Mouse (Mus musculus) kidney, postnatal 4 days (tissue): ENCODE results near the gene Arhgap31.

ENCODE experiments used
- DNase-seq, 2 experiments: peaks; one replicate each; pipeline ENCODE4 v3.0.0; 2021; ENCODE audit warnings: mixed read lengths in 2 of 2

The Arhgap31 gene

GRCm38 (mm10) chr16:38712581-38713403, at the start of gene Arhgap31:
Arhgap31 (minus strand) TSS chr16:38713274.
- DNase-seq = peak; percentile 86 to 91

- DNase-seq = peak in 1 of 2 experiments; percentile 23
Observed at GRCm38 (mm10) chr16:38762401-38762800, 49.3 kb upstream of the Arhgap31 start.

GRCm38 (mm10) chr16:38761972-38762371, 48.9 kb upstream of the Arhgap31 start:
- no peak for DNase-seq

GRCm38 (mm10) chr16:38760834-38761375, 47.8 kb upstream of the Arhgap31 start:
- no peak for DNase-seq

- DNase-seq = no peak
Observed at GRCm38 (mm10) chr16:38760239-38760638, 47.2 kb upstream of the Arhgap31 start.

- peak; percentile 40 to 65 for DNase-seq
Observed at GRCm38 (mm10) chr16:38758104-38758861, 45.2 kb upstream of the Arhgap31 start.

- DNase-seq = no peak
Observed at GRCm38 (mm10) chr16:38757626-38758025, 44.6 kb upstream of the Arhgap31 start.

- DNase-seq = no peak
Observed at GRCm38 (mm10) chr16:38756572-38756971, 43.5 kb upstream of the Arhgap31 start.

- DNase-seq = peak; percentile 71 to 76
Observed at GRCm38 (mm10) chr16:38756177-38756503, 43.1 kb upstream of the Arhgap31 start.

GRCm38 (mm10) chr16:38755452-38756176, 42.5 kb upstream of the Arhgap31 start:
- DNase-seq = no peak

GRCm38 (mm10) chr16:38753631-38754030, 40.6 kb upstream of the Arhgap31 start:
- DNase-seq = no peak

GRCm38 (mm10) chr16:38750803-38751202, 37.7 kb upstream of the Arhgap31 start:
- no peak for DNase-seq

GRCm38 (mm10) chr16:38743941-38744673, 31.0 kb upstream of the Arhgap31 start:
- DNase-seq = no peak

GRCm38 (mm10) chr16:38742659-38743131, 29.6 kb upstream of the Arhgap31 start:
- peak; percentile 29 to 53 for DNase-seq

GRCm38 (mm10) chr16:38742113-38742658, 29.1 kb upstream of the Arhgap31 start, which contains the start of gene B4galt4:
B4galt4 (plus strand) TSS chr16:38742264.
- DNase-seq = peak; percentile 86 to 90

- no peak for DNase-seq
Observed at GRCm38 (mm10) chr16:38741204-38741903, 28.3 kb upstream of the Arhgap31 start.

- DNase-seq = peak in 1 of 2 experiments; percentile 28
Observed at GRCm38 (mm10) chr16:38730921-38731320, 17.8 kb upstream of the Arhgap31 start.

- no peak for DNase-seq
Observed at GRCm38 (mm10) chr16:38729610-38730288, 16.7 kb upstream of the Arhgap31 start.

GRCm38 (mm10) chr16:38729139-38729538, 16.1 kb upstream of the Arhgap31 start:
- no peak for DNase-seq

- peak in 1 of 2 experiments; percentile 23 for DNase-seq
Observed at GRCm38 (mm10) chr16:38728576-38729132, 15.6 kb upstream of the Arhgap31 start.
